Mouse (Mus musculus) ovary, postnatal 10 days (tissue): ENCODE measurements around the gene Isg20l2.

Source experiments
- DNase-seq: peaks from one replicate; pipeline ENCODE4 v3.0.0; 2022; ENCODE audit warnings: low spot score

The Isg20l2 gene

GRCm38 (mm10) chr3:87913491-87913890 is 16.6 kb upstream of the Isg20l2 start:
- DNase-seq = no peak

DNA sequence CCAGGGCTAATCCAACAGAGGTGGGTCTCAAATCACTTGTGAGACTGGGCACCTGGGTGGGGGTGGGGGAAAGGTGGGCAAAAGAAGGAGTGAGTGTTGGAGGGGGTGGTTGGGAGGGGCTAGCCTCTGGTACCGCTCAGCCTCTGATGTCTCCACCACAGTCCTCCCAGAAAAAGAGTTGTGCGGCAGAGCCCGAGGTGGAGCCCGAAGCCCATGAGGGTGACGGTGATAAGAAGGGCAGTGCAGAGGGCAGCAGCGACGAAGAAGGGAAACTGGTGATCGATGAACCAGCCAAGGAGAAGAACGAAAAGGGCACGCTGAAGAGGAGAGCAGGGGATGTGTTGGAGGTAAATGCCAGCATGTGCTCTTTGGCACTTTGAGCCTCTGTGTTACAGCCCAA is 16.2 kb upstream of the Isg20l2 start:
- DNase-seq = no peak

DNA sequence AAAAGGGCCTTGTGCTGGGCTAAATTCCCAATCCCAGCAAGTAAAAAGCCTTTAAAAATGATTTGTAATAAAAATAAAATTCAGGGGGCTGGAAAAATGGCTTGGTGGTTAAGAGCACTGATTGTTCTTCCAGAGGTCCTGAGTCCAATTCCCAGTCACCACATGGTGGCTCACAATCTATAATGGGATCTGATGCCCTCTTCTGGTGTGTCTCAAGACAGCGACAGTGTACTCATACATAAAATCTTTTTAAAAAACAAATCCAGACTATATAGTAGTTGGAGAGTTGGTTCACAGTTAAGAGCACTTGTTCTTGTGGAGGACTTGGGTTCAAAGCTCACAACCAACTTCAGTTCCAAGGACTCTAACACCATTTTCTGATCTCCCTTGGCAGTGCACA is 13.1 kb upstream of the Isg20l2 start:
- no peak for DNase-seq

GRCm38 (mm10) chr3:87918551-87918950 is 11.6 kb upstream of the Isg20l2 start:
- no peak for DNase-seq

DNA sequence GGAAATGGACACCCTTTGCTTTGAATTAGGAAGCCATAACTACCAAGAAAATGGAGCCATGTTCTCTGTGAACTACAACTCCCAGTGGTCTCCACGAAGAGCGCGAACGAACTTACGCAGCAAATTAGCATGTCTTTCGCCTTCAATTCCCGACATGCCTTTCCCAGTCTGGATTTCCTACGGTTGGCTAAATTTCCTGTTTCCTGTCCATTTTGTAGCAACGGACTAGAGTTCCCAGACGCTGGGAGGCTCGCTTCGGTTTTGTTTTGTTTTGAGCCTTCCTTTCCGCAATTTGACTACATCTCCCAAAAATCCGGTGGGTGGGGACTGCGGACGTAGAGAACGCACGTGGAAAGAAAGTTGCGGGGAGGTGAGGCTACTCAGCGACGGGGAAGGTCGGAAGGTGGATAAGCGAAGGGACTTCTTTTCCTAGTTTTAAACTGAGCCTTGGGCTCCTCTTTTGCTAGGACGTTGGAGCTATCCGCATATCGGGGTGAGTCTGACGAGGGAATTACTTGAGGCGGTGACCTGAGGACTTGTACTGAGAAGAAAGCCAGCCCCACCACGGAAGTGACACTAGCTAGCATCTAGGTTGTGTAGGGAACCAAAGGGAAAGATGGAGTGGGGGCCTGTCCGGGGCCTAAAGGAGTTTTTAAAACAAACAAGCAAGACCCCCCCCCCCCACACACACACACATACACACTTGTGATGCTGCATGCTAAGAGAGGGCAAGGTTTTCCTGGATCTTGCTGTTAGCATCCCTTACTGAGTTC is 10.6 kb upstream of the Isg20l2 start, which contains the start of gene Mrpl24:
Gene Mrpl24 (plus strand): TSS at position 171 of the 773 bp plus-strand sequence.
- DNase-seq = peak; percentile 34

GRCm38 (mm10) chr3:87920270-87920943 is 9.7 kb upstream of the Isg20l2 start:
- DNase-seq = no peak

DNA sequence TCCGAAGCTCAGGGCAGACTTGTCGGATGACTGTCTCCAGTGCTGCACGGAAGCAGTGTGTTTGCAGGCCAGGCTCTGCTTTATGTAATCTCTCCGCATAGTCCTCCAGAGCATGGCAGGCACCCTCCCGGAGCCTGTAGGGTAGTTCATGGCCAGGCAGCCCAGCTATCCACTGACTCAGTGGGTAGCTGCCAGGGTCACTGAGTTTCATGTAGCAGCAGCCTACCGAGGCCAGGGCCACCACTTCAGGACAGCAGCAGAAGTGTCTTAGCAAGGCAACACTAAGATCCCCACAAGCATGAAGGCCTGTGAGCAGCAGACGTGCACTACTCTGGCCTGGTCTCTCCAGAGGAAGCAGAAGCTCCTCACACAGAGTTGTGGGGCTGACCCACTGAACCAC is 5.1 kb upstream of the Isg20l2 start:
- DNase-seq = no peak

DNA sequence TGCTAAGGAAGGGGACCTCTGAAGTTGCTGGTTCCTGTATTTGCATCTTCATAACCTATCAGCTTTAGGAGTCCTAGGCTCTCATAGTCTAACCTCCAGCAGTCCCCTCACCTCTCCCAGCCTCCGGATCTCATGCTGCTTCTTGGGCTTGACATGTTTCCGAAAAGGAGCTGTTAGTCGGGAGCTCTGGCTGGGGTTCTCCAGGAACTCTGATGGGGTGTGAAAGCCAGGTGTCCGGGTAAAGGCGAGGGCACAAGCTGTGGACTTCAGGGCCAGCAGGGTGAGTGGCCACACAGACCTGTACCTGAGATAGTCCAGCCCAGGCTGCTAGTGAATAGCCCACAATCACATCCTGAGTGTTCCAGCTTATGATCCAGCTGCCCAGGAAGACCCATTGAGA is 2.7 kb upstream of the Isg20l2 start:
- DNase-seq = no peak

- no peak for DNase-seq
Measured at GRCm38 (mm10) chr3:87929341-87930077, 605 bp upstream of the Isg20l2 start.

GRCm38 (mm10) chr3:87934026-87934425 is 3.9 kb downstream of the Isg20l2 start:
- DNase-seq = no peak

- DNase-seq = no peak
Measured at GRCm38 (mm10) chr3:87934501-87934900, 4.4 kb downstream of the Isg20l2 start.

- DNase-seq = no peak
Measured at GRCm38 (mm10) chr3:87935201-87935600, 5.1 kb downstream of the Isg20l2 start.

DNA sequence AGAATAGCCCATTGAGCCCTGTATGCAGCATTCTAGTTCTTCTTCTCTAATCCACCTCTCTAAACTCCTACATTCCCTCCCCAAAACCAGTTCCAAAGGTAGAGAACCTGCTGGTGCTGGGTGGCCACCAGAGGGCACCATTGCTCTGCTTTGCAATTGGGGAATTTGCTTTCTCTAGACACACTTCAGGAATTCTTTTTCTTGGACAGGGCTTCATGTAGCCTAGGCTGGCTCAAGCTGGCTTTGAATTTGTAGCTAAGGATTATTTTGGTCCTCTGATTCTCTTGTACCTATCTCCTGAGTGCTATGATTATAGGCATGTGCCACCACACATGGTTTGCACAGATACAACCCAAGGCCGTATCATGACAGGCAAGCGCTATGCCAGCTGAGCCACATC is 5.7 kb downstream of the Isg20l2 start:
- peak; percentile 55 for DNase-seq

DNA sequence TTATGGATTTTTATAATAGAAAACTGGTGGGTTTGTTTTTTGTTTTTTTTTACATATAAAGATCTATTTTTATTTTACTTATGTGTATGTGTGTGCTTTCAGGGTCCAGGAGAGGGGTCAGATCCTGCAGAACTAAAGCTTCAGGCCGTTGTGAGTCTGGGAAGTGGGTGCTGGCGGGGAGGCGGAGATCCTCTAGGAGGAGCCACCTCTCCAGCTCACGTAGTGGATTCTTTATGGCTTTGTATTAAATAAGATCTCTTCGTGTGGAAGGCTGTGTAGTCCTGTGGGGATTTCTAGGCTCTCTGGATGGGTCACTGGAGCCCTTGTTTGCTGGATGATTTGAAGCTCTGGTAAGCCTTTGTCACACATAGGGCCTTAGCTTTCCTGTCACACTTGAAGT is 10.5 kb downstream of the Isg20l2 start:
- no peak for DNase-seq

DNA sequence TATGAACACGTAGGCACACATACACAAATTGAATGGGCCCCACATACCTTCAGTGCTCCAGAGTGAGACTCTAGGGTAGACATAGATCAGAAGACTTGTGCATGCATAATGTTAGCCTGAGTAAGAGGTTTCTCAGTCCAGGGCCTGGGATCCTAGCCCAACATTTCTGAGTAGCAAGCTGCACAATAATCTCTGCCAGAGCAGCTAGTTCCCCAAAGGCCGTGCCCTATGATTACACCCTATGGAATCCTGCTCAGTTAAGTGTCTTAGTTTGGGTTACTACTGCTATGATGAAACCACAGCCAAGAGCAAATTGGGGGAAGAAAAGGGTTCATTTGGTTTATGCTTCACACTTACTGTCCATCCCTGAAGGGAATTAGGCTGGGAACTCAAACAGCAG is 12.4 kb downstream of the Isg20l2 start:
- no peak for DNase-seq

DNA sequence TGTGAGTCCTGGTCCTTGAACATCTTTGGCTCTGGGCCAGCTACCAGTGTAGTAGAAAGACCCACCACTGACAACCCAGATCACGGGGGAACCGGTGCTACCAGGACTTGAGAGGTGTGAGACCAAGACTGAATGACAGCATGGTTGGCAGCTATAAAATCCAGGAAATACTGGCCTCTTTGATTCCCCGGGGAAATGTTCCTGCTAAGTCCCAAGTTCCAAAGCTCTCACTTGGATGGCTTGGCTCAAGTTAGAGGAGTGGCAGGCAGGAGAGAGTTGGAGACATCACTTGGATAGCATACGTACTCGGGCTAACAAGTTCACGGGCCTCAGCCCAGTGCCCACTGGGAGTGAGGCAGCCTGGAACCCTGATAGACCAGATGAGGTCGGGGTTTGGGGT is 13.5 kb downstream of the Isg20l2 start:
- no peak for DNase-seq

- no peak for DNase-seq
Measured at GRCm38 (mm10) chr3:87944838-87945600, 14.9 kb downstream of the Isg20l2 start.

DNA sequence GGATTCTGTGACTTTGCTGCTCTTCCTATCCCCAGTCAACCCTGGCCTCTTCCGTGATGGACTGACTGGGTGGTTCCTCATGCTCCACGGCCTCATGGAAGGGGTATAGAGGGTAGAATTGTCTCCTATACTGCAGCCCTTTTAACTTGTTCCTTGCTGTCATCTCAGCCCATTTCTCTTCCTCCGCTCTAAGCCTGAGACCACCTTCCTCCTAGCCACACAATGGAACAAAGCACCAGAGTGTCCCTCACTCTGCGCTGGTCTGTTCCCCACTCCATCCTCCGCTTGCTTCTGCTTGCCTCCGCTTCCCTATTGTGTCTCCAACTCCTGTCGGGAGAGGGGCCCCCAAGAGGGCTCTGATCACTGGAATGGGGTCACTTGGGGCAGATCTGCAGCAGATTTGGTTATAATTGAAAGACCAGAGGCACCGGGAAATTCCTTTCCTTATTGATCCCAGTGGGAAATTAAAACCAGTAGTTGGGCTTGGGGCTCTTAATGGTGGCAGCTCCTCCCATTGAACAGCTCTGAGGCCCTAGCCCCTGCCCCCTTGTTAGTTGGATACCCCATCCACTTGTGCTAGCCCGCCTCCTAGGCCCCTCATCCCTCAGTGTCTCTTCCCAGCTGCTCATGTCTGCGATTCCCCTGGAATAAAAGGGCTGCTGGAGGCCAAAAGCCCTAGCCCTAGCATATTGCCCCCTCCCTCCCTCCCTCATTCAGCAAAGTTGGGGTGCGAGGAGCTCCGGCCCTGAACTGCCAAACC is 15.8 kb downstream of the Isg20l2 start:
- no peak for DNase-seq

DNA sequence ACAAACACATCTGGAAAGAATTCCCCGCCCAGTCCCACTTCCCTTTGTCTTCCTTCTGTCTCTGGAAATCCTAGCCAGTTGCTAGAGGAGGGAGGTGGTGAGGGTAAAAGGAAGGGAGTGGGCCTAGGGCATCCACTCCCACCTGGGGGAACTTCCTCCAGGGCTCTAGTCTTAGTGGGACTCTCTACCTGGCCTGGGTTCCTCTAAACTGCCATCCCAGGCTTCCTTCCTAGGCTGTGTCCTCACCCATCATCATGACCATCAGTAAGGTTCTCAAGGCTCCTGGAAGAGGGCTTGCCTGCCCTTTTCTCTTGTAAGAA is 16.4 kb downstream of the Isg20l2 start:
- no peak for DNase-seq

DNA sequence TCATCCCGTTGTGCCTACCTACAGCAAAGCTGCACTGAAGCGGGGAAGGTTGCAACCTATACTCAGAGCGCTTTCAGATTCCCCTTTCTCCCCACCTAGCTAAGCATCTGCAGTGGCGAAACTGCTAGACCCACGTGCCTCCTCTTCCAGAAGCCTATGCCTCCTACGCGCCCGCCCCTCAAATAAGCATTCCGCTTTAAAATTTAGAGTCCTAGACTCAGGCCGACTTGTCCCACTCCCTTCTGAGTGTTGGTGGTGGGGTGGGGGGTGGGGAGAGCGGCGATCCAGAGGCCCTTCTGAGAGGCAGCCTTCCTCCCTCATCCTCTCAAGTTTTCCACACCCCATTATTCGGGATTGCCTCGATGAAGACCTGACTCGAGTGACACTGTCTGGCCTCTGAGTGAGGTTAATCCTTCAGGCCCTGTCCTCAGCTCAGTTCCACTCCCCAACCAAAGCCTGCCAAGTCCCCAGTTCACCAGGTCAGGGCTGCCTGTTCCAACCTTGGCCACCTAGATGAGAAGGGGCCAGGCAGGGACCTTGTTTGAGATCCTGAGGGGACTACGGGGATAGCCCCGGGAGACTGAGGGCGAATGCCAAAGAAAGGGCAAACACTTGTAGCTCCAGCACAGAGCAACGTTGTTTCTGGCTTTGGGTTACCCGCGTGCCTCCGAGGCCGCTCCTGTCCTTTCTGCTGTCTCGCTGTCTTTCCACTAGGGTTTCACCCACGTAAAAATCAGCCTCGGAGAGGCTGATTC is 17.1 kb downstream of the Isg20l2 start:
- no peak for DNase-seq

GRCm38 (mm10) chr3:87947811-87948199 is 17.7 kb downstream of the Isg20l2 start:
- DNase-seq = no peak
